Mouse (Mus musculus): ENCODE results near the gene Vps13d. TPM values are rescaled to one million over a fixed set of nuclear protein-coding genes. Genes with fewer than 3 reads are reported as not detected.

Vps13d gene
- polyA plus RNA-seq, 1 experiment, result 71.8 TPM

DNA sequence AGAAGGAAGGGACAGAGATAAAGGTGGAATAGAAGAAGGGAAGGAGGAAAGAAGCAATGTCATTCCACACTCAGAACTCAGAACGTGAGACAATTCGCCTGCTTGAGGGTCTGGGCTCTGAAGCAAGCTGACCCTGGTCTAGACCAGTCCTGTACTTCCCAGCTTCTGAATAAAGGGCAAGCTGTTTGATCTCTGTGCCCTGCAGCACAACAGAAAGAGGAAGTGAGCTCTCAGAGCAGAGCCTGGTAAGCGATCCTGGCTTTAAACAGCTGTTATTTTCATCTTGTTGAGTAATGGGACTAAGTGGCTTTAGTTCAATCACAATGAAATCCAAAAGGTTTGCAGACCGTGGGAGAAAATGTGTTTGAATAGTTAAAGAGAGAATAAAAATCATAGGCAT is 83.2 kb downstream of the Vps13d start:
- WGBS, result 46% methylated on average over 4 of the region's 4 CpGs

DNA sequence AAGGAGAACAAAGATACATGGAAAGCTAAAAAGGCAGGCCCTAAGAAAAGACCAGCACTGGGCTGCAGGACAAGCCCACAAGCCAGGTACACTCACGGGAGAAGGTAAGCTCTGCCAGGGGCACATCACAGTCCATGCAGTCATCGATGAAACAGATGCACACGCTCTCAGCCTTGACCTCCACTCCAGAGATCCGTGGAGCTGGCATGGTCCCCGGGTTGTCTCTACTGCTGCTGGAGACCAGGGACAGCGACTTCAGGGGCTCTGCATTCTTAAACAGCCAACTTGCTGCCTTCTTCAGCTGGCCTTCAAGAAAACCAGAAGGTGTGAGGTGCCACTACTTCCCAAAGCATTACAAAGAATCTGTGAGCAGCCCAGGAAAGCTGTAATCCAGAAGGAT is 84.1 kb downstream of the Vps13d start:
- no peak overlapping the region for H3K27ac ChIP-seq (ENCODE audit: insufficient read depth, low read depth, low read length)
- H3K4me3 ChIP-seq (ENCODE audit: insufficient read depth, low read depth, low read length), result no peak overlapping the region
- WGBS, result 94% methylated on average over 6 of the region's 6 CpGs
- no peaks in the 10 kb centered on the region for H3K4me1 ChIP-seq (ENCODE audit: control insufficient read depth, insufficient read depth, low read length)
- no peak for TF ChIP-seq CTCF (IDR thresholded peaks at IDR 0.05; ENCODE audit: insufficient read depth, low read depth, low read length)

More for the DNA sequence above, 83.2 kb downstream of the Vps13d start:
- Histone ChIP-seq H3K4me1 (ENCODE audit: control insufficient read depth, insufficient read depth, low read length) (no peaks in the 10 kb centered on the region), H3K4me3 (ENCODE audit: insufficient read depth, low read depth, low read length) (no peak overlapping the region), H3K27ac (ENCODE audit: insufficient read depth, low read depth, low read length) (no peak overlapping the region)
- TF ChIP-seq POLR2A (IDR thresholded peaks at IDR 0.05; ENCODE audit: insufficient read depth, low read depth, low read length) (no peak), CTCF (IDR thresholded peaks at IDR 0.05; ENCODE audit: insufficient read depth, low read depth, low read length) (no peak)

GRCm38 (mm10) chr4:145106796-145107195 is 88.0 kb downstream of the Vps13d start:
- 92% methylated on average over 6 of the region's 6 CpGs for WGBS
- Histone ChIP-seq H3K4me3 (ENCODE audit: insufficient read depth, low read depth, low read length) (no peak overlapping the region), H3K27ac (ENCODE audit: insufficient read depth, low read depth, low read length) (no peak overlapping the region), H3K4me1 (ENCODE audit: control insufficient read depth, insufficient read depth, low read length) (no peaks in the 10 kb centered on the region)
- TF ChIP-seq POLR2A (IDR thresholded peaks at IDR 0.05; ENCODE audit: insufficient read depth, low read depth, low read length), result no peak
- no peak for TF ChIP-seq CTCF (IDR thresholded peaks at IDR 0.05; ENCODE audit: insufficient read depth, low read depth, low read length)

DNA sequence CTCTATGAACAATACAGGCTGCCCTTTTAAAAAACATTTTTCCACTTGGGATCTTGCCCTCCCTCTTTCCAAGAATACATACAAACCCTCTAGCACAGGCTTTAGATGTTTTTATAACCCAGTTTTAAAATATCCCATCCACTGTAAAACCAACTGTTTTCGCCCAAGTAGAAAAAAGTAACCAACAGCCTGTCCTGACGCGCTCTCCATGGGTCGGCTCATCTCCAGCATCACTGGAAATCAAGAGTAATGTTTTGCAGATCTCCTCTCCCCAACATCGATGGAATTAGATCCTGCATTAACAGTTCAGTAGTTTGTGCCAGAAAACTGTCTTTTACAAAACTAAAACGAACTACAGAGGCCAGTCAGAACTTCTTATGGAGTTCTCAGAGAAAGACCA is 89.5 kb downstream of the Vps13d start:
- H3K27ac ChIP-seq (ENCODE audit: insufficient read depth, low read depth, low read length), result no peak overlapping the region
- no peak for TF ChIP-seq POLR2A (IDR thresholded peaks at IDR 0.05; ENCODE audit: insufficient read depth, low read depth, low read length)
- TF ChIP-seq CTCF (IDR thresholded peaks at IDR 0.05; ENCODE audit: insufficient read depth, low read depth, low read length), result no peak
- no peaks in the 10 kb centered on the region for H3K4me1 ChIP-seq (ENCODE audit: control insufficient read depth, insufficient read depth, low read length)
- H3K4me3 ChIP-seq (ENCODE audit: insufficient read depth, low read depth, low read length), result no peak overlapping the region
- WGBS, result 41% methylated on average over 6 of the region's 6 CpGs

DNA sequence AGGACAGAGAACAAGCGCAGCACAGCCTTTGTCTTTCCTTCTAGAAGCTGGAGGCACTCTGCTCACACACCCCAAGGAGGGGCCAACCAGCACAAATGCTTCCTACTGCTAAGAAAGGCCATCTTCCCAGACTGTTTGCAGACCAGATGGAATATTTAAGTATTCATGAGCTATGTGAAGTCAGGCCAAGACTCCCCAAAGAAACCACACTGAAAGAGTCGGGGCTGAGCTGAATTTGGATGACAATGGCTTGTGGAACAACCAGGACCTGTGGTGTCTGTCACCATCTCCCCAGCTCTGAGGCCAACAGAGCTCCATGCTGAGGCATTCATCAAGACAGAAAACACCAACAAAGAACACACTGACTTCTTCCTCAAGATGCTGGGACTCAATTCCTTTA is 89.9 kb downstream of the Vps13d start:
- Histone ChIP-seq H3K27ac (ENCODE audit: insufficient read depth, low read depth, low read length) (no peak overlapping the region), H3K4me3 (ENCODE audit: insufficient read depth, low read depth, low read length) (no peak overlapping the region), H3K4me1 (ENCODE audit: control insufficient read depth, insufficient read depth, low read length) (no peaks in the 10 kb centered on the region)
- TF ChIP-seq CTCF (IDR thresholded peaks at IDR 0.05; ENCODE audit: insufficient read depth, low read depth, low read length) (no peak), POLR2A (IDR thresholded peaks at IDR 0.05; ENCODE audit: insufficient read depth, low read depth, low read length) (no peak)
- 42% methylated on average over 2 of the region's 2 CpGs for WGBS

GRCm38 (mm10) chr4:145103617-145104016 is 91.2 kb downstream of the Vps13d start:
- TF ChIP-seq CTCF (IDR thresholded peaks at IDR 0.05; ENCODE audit: insufficient read depth, low read depth, low read length) (no peak), POLR2A (IDR thresholded peaks at IDR 0.05; ENCODE audit: insufficient read depth, low read depth, low read length) (no peak)
- H3K4me3 ChIP-seq (ENCODE audit: insufficient read depth, low read depth, low read length), result no peak overlapping the region
- H3K27ac ChIP-seq (ENCODE audit: insufficient read depth, low read depth, low read length), result no peak overlapping the region
- no peaks in the 10 kb centered on the region for H3K4me1 ChIP-seq (ENCODE audit: control insufficient read depth, insufficient read depth, low read length)

- TF ChIP-seq POLR2A (IDR thresholded peaks at IDR 0.05; ENCODE audit: insufficient read depth, low read depth, low read length) (no peak), CTCF (IDR thresholded peaks at IDR 0.05; ENCODE audit: insufficient read depth, low read depth, low read length) (no peak)
- Histone ChIP-seq H3K4me1 (ENCODE audit: control insufficient read depth, insufficient read depth, low read length) (no peaks in the 10 kb centered on the region), H3K4me3 (ENCODE audit: insufficient read depth, low read depth, low read length) (no peak overlapping the region), H3K27ac (ENCODE audit: insufficient read depth, low read depth, low read length) (no peak overlapping the region)
- 80% methylated on average over 6 of the region's 6 CpGs for whole genome bisulfite sequencing
These were observed 92.7 kb downstream of the Vps13d start for GRCm38 (mm10) chr4:145101823-145102718.

DNA sequence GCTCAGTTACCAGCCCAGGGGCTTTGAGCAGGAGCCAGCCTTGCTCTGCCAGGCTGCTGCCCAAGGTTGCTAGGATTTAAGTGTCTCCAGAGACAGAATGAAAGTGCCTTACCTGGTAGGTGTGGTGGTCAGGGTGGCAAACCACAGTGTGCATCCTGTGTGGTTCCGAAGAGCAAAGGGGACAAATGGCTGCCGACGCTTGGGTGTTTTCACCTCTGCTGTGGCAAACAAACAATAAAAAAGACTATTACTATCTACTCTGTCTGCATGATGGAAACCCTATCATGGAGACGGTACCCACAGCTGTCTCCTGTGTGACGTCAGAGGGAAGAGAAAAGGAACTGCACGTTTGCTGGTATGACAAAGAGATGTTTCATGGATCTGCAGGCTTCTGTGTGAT is 95.0 kb downstream of the Vps13d start:
- H3K4me3 ChIP-seq (ENCODE audit: insufficient read depth, low read depth, low read length), result no peak overlapping the region
- WGBS, result 82% methylated on average over 6 of the region's 6 CpGs
- no peak overlapping the region for H3K27ac ChIP-seq (ENCODE audit: insufficient read depth, low read depth, low read length)
- H3K4me1 ChIP-seq (ENCODE audit: control insufficient read depth, insufficient read depth, low read length), result no peaks in the 10 kb centered on the region
- TF ChIP-seq POLR2A (IDR thresholded peaks at IDR 0.05; ENCODE audit: insufficient read depth, low read depth, low read length) (no peak), CTCF (IDR thresholded peaks at IDR 0.05; ENCODE audit: insufficient read depth, low read depth, low read length) (no peak)

DNA sequence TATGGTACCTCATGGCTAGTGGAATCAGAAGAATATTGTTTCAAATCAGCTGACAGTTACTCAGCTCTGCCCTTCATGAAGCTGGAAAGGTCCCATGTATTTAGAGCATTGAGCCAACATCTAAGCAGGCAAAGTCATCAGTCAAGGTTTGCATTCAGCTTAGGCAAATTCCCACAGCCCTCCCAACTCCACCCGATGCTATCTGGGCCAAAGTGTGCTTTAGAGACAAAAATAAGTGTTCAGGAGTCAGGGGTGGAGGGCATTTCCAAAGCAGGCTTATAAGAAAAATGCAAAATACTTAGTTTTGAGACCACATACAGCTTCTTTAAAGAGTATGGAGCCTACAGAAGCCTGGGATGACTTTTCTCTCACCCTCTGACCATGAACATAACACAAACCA is 95.5 kb downstream of the Vps13d start:
- TF ChIP-seq POLR2A (IDR thresholded peaks at IDR 0.05; ENCODE audit: insufficient read depth, low read depth, low read length) (no peak), CTCF (IDR thresholded peaks at IDR 0.05; ENCODE audit: insufficient read depth, low read depth, low read length) (no peak)
- H3K4me1 ChIP-seq (ENCODE audit: control insufficient read depth, insufficient read depth, low read length), result no peaks in the 10 kb centered on the region
- no peak overlapping the region for H3K27ac ChIP-seq (ENCODE audit: insufficient read depth, low read depth, low read length)
- no peak overlapping the region for H3K4me3 ChIP-seq (ENCODE audit: insufficient read depth, low read depth, low read length)
- WGBS, result 62% methylated on average over 1 of the region's 1 CpGs
